Mouse (Mus musculus) ES-E14 (cell line): ENCODE data around the gene Slc2a8. TPM values are rescaled to one million over a fixed set of nuclear protein-coding genes. Genes with fewer than 3 reads are reported as not detected.

Source experiments
- DNase-seq: peaks from one replicate; pipeline ENCODE4 v3.0.0-alpha.2; 2013; ENCODE audit warnings: low read depth, low spot score
- H3K27ac ChIP-seq: 2 replicates; pipeline ENCODE4 v1.5.1; 2012; ENCODE audit warnings: low read depth, mild to moderate bottlenecking, low read length, moderate library complexity, mixed read lengths; ENCODE audit not compliant: poor library complexity, insufficient read depth, severe bottlenecking
- H3K36me3 ChIP-seq: 2 replicates; pipeline ENCODE4 v1.6.1; 2012; ENCODE audit warnings: mild to moderate bottlenecking, low read length, moderate library complexity, mixed read lengths; ENCODE audit not compliant: control insufficient read depth, poor library complexity, insufficient read depth, severe bottlenecking
- H3K4me1 ChIP-seq, 2 experiments: fragments of 150-350 bp in 1 of 2; sonication (generic) in 1 of 2; 2 replicates each; pipeline ENCODE4 v1.6.1; 2012; ENCODE audit warnings: low read length in 2 of 2, mild to moderate bottlenecking in 1 of 2, mixed read lengths in 1 of 2; ENCODE audit not compliant: control insufficient read depth in 2 of 2, insufficient read depth in 2 of 2, poor library complexity in 1 of 2
- H3K4me3 ChIP-seq, 2 experiments: fragments of 150-350 bp in 1 of 2; sonication (generic) in 1 of 2; 2 replicates each; pipeline ENCODE4 v1.5.1; 2012; ENCODE audit warnings: low read length in 2 of 2, low read depth in 1 of 2, mild to moderate bottlenecking in 1 of 2, mixed read lengths in 1 of 2; ENCODE audit not compliant: insufficient read depth in 1 of 2, poor library complexity in 1 of 2, severe bottlenecking in 1 of 2
- H3K9ac ChIP-seq: 2 replicates; pipeline ENCODE4 v1.6.1; 2012; ENCODE audit warnings: low read depth, mild to moderate bottlenecking, low read length, mixed read lengths; ENCODE audit not compliant: poor library complexity, insufficient read depth, severe bottlenecking
- H3K9me3 ChIP-seq: fragments of 150-350 bp; sonication (generic); 2 replicates; pipeline ENCODE4 v1.6.1; 2012; ENCODE audit warnings: low read depth, mild to moderate bottlenecking, low read length; ENCODE audit not compliant: control insufficient read depth, insufficient read depth
- CHD2 ChIP-seq: IDR thresholded peaks from 2 replicates; pipeline ENCODE4 v1.6.1; 2014; ENCODE audit warnings: mild to moderate bottlenecking, low read depth, low read length, inconsistent platforms
- HCFC1 ChIP-seq: IDR thresholded peaks from 2 replicates; pipeline ENCODE4 v1.6.1; 2012; ENCODE audit warnings: low read length, inconsistent platforms, borderline replicate concordance; ENCODE audit not compliant: insufficient read depth
- MAFK ChIP-seq: IDR thresholded peaks from 2 replicates; pipeline ENCODE4 v1.6.1; 2014; ENCODE audit warnings: mild to moderate bottlenecking, low read depth, low read length, inconsistent platforms; ENCODE audit not compliant: insufficient read depth
- ZC3H11A ChIP-seq: IDR thresholded peaks from 2 replicates; pipeline ENCODE4 v1.6.1; 2012; ENCODE audit warnings: low read depth, mild to moderate bottlenecking, inconsistent platforms, low read length, borderline replicate concordance
- ZNF384 ChIP-seq: IDR thresholded peaks from 2 replicates; pipeline ENCODE4 v1.6.1; 2012; ENCODE audit warnings: low read depth, low read length, inconsistent platforms
- in situ Hi-C, 2 experiments: fragments of 600-800 bp; cut with MboI; formaldehyde crosslinking; loops; one replicate each; pipeline ENCODE4 v1.15.1; 2025; ENCODE audit warnings: low sequenced_read_pairs in 2 of 2, inconsistent platforms in 1 of 2; ENCODE audit not compliant: unreplicated experiment in 2 of 2
- total RNA-seq: library from RNA; depleted of rRNA; stranded (reverse); fragments of 300-350 nt; gene quantifications from 2 replicates; pipeline ENCODE4 v1.2.3, GENCODE M21; 2012

Slc2a8 gene
- total RNA-seq, 1 experiment: 25.7 TPM

- Histone ChIP-seq H3K9ac (no peak overlapping the region), H3K4me3 (no peak overlapping the region), H3K36me3 (no peaks in the 10 kb centered on the region; the same call in 1 of the 2 replicates), H3K4me1 (no peaks in the 10 kb centered on the region), H3K27ac (no peak overlapping the region), H3K9me3 (no peaks in the 10 kb centered on the region)
- in situ Hi-C loops: no loop called here
- TF ChIP-seq HCFC1 (no peak), MAFK (no peak)
- DNase-seq: no peak
Observed at GRCm38 (mm10) chr2:33002144-33002543, 20.3 kb upstream of the Slc2a8 start.

GRCm38 (mm10) chr2:32999752-33000151 is 17.9 kb upstream of the Slc2a8 start:
- H3K27ac ChIP-seq: no peak overlapping the region
- in situ Hi-C loops: no loop called here
- H3K4me1 ChIP-seq: peaks cover 0 to 4% of the 10 kb centered on the region in 2 experiments; a peak in 1 of 4 replicates
- no peak for DNase-seq
- no peak overlapping the region for H3K9ac ChIP-seq
- no peaks in the 10 kb centered on the region; the same call in 1 of the 2 replicates for H3K36me3 ChIP-seq
- no peaks in the 10 kb centered on the region for H3K9me3 ChIP-seq
- no peak for TF ChIP-seq HCFC1
- TF ChIP-seq ZC3H11A: no peak
- no peak for TF ChIP-seq CHD2
- no peak for TF ChIP-seq MAFK
- TF ChIP-seq ZNF384: no peak
- no peak overlapping the region for H3K4me3 ChIP-seq

- no peak for DNase-seq
- Histone ChIP-seq H3K27ac (no peak overlapping the region), H3K4me3 (no peak overlapping the region), H3K9ac (no peak overlapping the region), H3K4me1 (peaks cover 0 to 4% of the 10 kb centered on the region in 2 experiments; a peak in 1 of 4 replicates), H3K9me3 (no peaks in the 10 kb centered on the region), H3K36me3 (no peaks in the 10 kb centered on the region)
- TF ChIP-seq HCFC1 (no peak), CHD2 (no peak), ZNF384 (no peak)
- in situ Hi-C loops: no loop called here
Observed at GRCm38 (mm10) chr2:32997792-32998191, 15.9 kb upstream of the Slc2a8 start.

- no peak for DNase-seq
- Histone ChIP-seq H3K4me3 (no peak overlapping the region), H3K27ac (no peak overlapping the region), H3K4me1 (peaks cover 0 to 4% of the 10 kb centered on the region in 2 experiments; a peak in 1 of 4 replicates), H3K9ac (no peak overlapping the region), H3K36me3 (no peaks in the 10 kb centered on the region), H3K9me3 (no peaks in the 10 kb centered on the region)
- no peak for TF ChIP-seq ZC3H11A
- no peak for TF ChIP-seq ZNF384
- no peak for TF ChIP-seq CHD2
- TF ChIP-seq HCFC1: no peak
- no peak for TF ChIP-seq MAFK
- in situ Hi-C loops: no loop called here
Observed at GRCm38 (mm10) chr2:32997081-32997480, 15.2 kb upstream of the Slc2a8 start.

GRCm38 (mm10) chr2:32992130-32992529 is 10.2 kb upstream of the Slc2a8 start:
- Histone ChIP-seq H3K9me3 (no peaks in the 10 kb centered on the region), H3K36me3 (no peaks in the 10 kb centered on the region), H3K9ac (no peak overlapping the region), H3K4me1 (peaks cover 0 to 6% of the 10 kb centered on the region in 2 experiments; a peak in 1 of 4 replicates), H3K27ac (no peak overlapping the region), H3K4me3 (no peak overlapping the region)
- in situ Hi-C loops: no loop called here
- TF ChIP-seq CHD2 (no peak), ZNF384 (no peak), HCFC1 (no peak), MAFK (no peak), ZC3H11A (no peak)
- DNase-seq: no peak
